Mouse (Mus musculus): ENCODE data around the gene Wfdc21. TPM values are rescaled to one million over a fixed set of nuclear protein-coding genes. Genes with fewer than 3 reads are reported as not detected.

Gene Wfdc21
- polyA plus RNA-seq, 1 experiment, result not detected

- H3K36me3 ChIP-seq (replicated peaks; ENCODE audit: low read length), result no peaks in the 10 kb centered on the region
- no peak overlapping the region for H3K4me3 ChIP-seq (replicated peaks)
- peaks cover 16% of the 10 kb centered on the region for H3K4me1 ChIP-seq
- no peak for TF ChIP-seq FLI1 (IDR thresholded peaks at IDR 0.05; ENCODE audit: low read length)
- no peak for TF ChIP-seq GATA1 (IDR thresholded peaks at IDR 0.05; ENCODE audit: borderline replicate concordance, low read length)
- peaks cover 23% of the 10 kb centered on the region for H3K27me3 ChIP-seq (replicated peaks)
- H3K9me3 ChIP-seq, result peaks cover 13% of the 10 kb centered on the region
These were observed 13.6 kb upstream of the Wfdc21 start for GRCm38 (mm10) chr11:83733071-83733640.

GRCm38 (mm10) chr11:83734215-83734614 lies 12.5 kb upstream of the Wfdc21 start:
- no peaks in the 10 kb centered on the region for H3K36me3 ChIP-seq (replicated peaks; ENCODE audit: low read length)
- H3K4me1 ChIP-seq, result peaks cover 23% of the 10 kb centered on the region
- TF ChIP-seq FLI1 (IDR thresholded peaks at IDR 0.05; ENCODE audit: low read length), result no peak
- no peak for TF ChIP-seq GATA1 (IDR thresholded peaks at IDR 0.05; ENCODE audit: borderline replicate concordance, low read length)
- H3K4me3 ChIP-seq (replicated peaks), result no peak overlapping the region
- H3K27me3 ChIP-seq (replicated peaks), result peaks cover 23% of the 10 kb centered on the region
- peaks cover 13% of the 10 kb centered on the region for H3K9me3 ChIP-seq

- Histone ChIP-seq H3K27me3 (replicated peaks) (peaks cover 27% of the 10 kb centered on the region), H3K9me3 (peaks cover 13% of the 10 kb centered on the region), H3K36me3 (replicated peaks; ENCODE audit: low read length) (no peaks in the 10 kb centered on the region), H3K4me1 (peaks cover 24% of the 10 kb centered on the region), H3K4me3 (replicated peaks) (no peak overlapping the region)
- TF ChIP-seq GATA1 (IDR thresholded peaks at IDR 0.05; ENCODE audit: borderline replicate concordance, low read length) (no peak), FLI1 (IDR thresholded peaks at IDR 0.05; ENCODE audit: low read length) (no peak)
These were observed 10.9 kb upstream of the Wfdc21 start for GRCm38 (mm10) chr11:83735881-83736280.

GRCm38 (mm10) chr11:83737109-83737558 lies 9.6 kb upstream of the Wfdc21 start:
- Histone ChIP-seq H3K27me3 (replicated peaks) (peaks cover 37% of the 10 kb centered on the region), H3K4me1 (peaks cover 24% of the 10 kb centered on the region), H3K4me3 (replicated peaks) (no peak overlapping the region), H3K9me3 (peaks cover 13% of the 10 kb centered on the region), H3K36me3 (replicated peaks; ENCODE audit: low read length) (no peaks in the 10 kb centered on the region)
- TF ChIP-seq GATA1 (IDR thresholded peaks at IDR 0.05; ENCODE audit: borderline replicate concordance, low read length) (no peak), FLI1 (IDR thresholded peaks at IDR 0.05; ENCODE audit: low read length) (no peak)

GRCm38 (mm10) chr11:83739241-83739640 lies 7.5 kb upstream of the Wfdc21 start:
- TF ChIP-seq FLI1 (IDR thresholded peaks at IDR 0.05; ENCODE audit: low read length) (no peak), GATA1 (IDR thresholded peaks at IDR 0.05; ENCODE audit: borderline replicate concordance, low read length) (no peak)
- Histone ChIP-seq H3K4me1 (peaks cover 24% of the 10 kb centered on the region), H3K36me3 (replicated peaks; ENCODE audit: low read length) (no peaks in the 10 kb centered on the region), H3K27me3 (replicated peaks) (peaks cover 52% of the 10 kb centered on the region), H3K4me3 (replicated peaks) (peak overlapping the region; percentile 81), H3K9me3 (peaks cover under 1% of the 10 kb centered on the region; the same call in 1 of the 2 replicates)

GRCm38 (mm10) chr11:83740443-83740991 lies 6.2 kb upstream of the Wfdc21 start:
- Histone ChIP-seq H3K4me3 (replicated peaks) (no peak overlapping the region), H3K27me3 (replicated peaks) (peaks cover 61% of the 10 kb centered on the region), H3K4me1 (peaks cover 29% of the 10 kb centered on the region), H3K9me3 (no peaks in the 10 kb centered on the region), H3K36me3 (replicated peaks; ENCODE audit: low read length) (no peaks in the 10 kb centered on the region)
- no peak for TF ChIP-seq FLI1 (IDR thresholded peaks at IDR 0.05; ENCODE audit: low read length)
- no peak for TF ChIP-seq GATA1 (IDR thresholded peaks at IDR 0.05; ENCODE audit: borderline replicate concordance, low read length)

- no peaks in the 10 kb centered on the region for H3K36me3 ChIP-seq (replicated peaks; ENCODE audit: low read length)
- H3K9me3 ChIP-seq, result no peaks in the 10 kb centered on the region
- peaks cover 65% of the 10 kb centered on the region for H3K27me3 ChIP-seq (replicated peaks)
- TF ChIP-seq FLI1 (IDR thresholded peaks at IDR 0.05; ENCODE audit: low read length) (no peak), GATA1 (IDR thresholded peaks at IDR 0.05; ENCODE audit: borderline replicate concordance, low read length) (no peak)
- H3K4me3 ChIP-seq (replicated peaks), result no peak overlapping the region
- H3K4me1 ChIP-seq, result peaks cover 36% of the 10 kb centered on the region
These were observed 4.9 kb upstream of the Wfdc21 start for GRCm38 (mm10) chr11:83741841-83742240.

GRCm38 (mm10) chr11:83742731-83743355 lies 3.9 kb upstream of the Wfdc21 start:
- Histone ChIP-seq H3K4me1 (peaks cover 29% of the 10 kb centered on the region), H3K27me3 (replicated peaks) (peaks cover 70% of the 10 kb centered on the region), H3K9me3 (no peaks in the 10 kb centered on the region), H3K36me3 (replicated peaks; ENCODE audit: low read length) (no peaks in the 10 kb centered on the region), H3K4me3 (replicated peaks) (no peak overlapping the region)
- TF ChIP-seq GATA1 (IDR thresholded peaks at IDR 0.05; ENCODE audit: borderline replicate concordance, low read length) (no peak), FLI1 (IDR thresholded peaks at IDR 0.05; ENCODE audit: low read length) (no peak)

GRCm38 (mm10) chr11:83743525-83743924 lies 3.2 kb upstream of the Wfdc21 start:
- Histone ChIP-seq H3K4me1 (peaks cover 26% of the 10 kb centered on the region), H3K36me3 (replicated peaks; ENCODE audit: low read length) (no peaks in the 10 kb centered on the region), H3K27me3 (replicated peaks) (peaks cover 75% of the 10 kb centered on the region), H3K9me3 (no peaks in the 10 kb centered on the region), H3K4me3 (replicated peaks) (no peak overlapping the region)
- TF ChIP-seq GATA1 (IDR thresholded peaks at IDR 0.05; ENCODE audit: borderline replicate concordance, low read length) (no peak), FLI1 (IDR thresholded peaks at IDR 0.05; ENCODE audit: low read length) (no peak)

GRCm38 (mm10) chr11:83746152-83746551 lies 588 bp upstream of the Wfdc21 start:
- Histone ChIP-seq H3K27me3 (replicated peaks) (peaks cover 71% of the 10 kb centered on the region), H3K4me3 (replicated peaks) (no peak overlapping the region), H3K4me1 (peaks cover 21% of the 10 kb centered on the region), H3K36me3 (replicated peaks; ENCODE audit: low read length) (no peaks in the 10 kb centered on the region), H3K9me3 (peaks cover 12% of the 10 kb centered on the region)
- TF ChIP-seq FLI1 (IDR thresholded peaks at IDR 0.05; ENCODE audit: low read length) (no peak), GATA1 (IDR thresholded peaks at IDR 0.05; ENCODE audit: borderline replicate concordance, low read length) (no peak)
